Mouse (Mus musculus) intestine, postnatal 0 days (tissue): ENCODE measurements around the gene Cx3cl1. TPM values are rescaled to one million over a fixed set of nuclear protein-coding genes. Genes with fewer than 3 reads are reported as not detected.
A peak's percentile ranks its signal among the peaks of the same experiment; 100 is the strongest.

Experiments
- ATAC-seq: fragments of 200-750 bp; cut with Nextera tagmentation; 2 replicates; pipeline ENCODE4 v1.8.0; 2017; ENCODE audit warnings: mild to moderate bottlenecking, moderate TSS enrichment, moderate library complexity
- H3K27ac ChIP-seq: fragments of 300-500 bp; sonication (generic); 2 replicates; pipeline ENCODE4 v1.5.1; 2014; ENCODE audit warnings: mild to moderate bottlenecking, low read depth, low read length, moderate library complexity
- H3K27me3 ChIP-seq: fragments of 300-500 bp; sonication (generic); replicated peaks from 2 replicates; pipeline ENCODE4 v1.6.1; 2014; ENCODE audit warnings: low read length, mixed read lengths; ENCODE audit not compliant: control insufficient read depth, insufficient read depth
- H3K36me3 ChIP-seq: fragments of 300-500 bp; sonication (generic); 2 replicates; pipeline ENCODE4 v1.6.1; 2014; ENCODE audit warnings: mild to moderate bottlenecking, moderate library complexity; ENCODE audit not compliant: control insufficient read depth, insufficient read depth
- H3K4me1 ChIP-seq: fragments of 300-500 bp; sonication (generic); replicated peaks from 2 replicates; pipeline ENCODE4 v1.6.1; 2014; ENCODE audit warnings: antibody characterized with exemption, low read length, mixed read lengths; ENCODE audit not compliant: control insufficient read depth, insufficient read depth
- H3K4me2 ChIP-seq: fragments of 300-500 bp; sonication (generic); replicated peaks from 2 replicates; pipeline ENCODE4 v1.6.1; 2014; ENCODE audit warnings: low read depth, mild to moderate bottlenecking, moderate library complexity
- H3K4me3 ChIP-seq: fragments of 300-500 bp; sonication (generic); 2 replicates; pipeline ENCODE4 v1.5.1; 2014; ENCODE audit warnings: low read depth, low read length
- H3K9ac ChIP-seq: fragments of 300-500 bp; sonication (generic); 2 replicates; pipeline ENCODE4 v1.6.1; 2014; ENCODE audit warnings: mild to moderate bottlenecking, low read depth, low read length
- H3K9me3 ChIP-seq: fragments of 300-500 bp; sonication (generic); 2 replicates; pipeline ENCODE4 v1.6.1; 2016; ENCODE audit warnings: mixed run types; ENCODE audit not compliant: control insufficient read depth
- CTCF ChIP-seq: sonication (generic); IDR thresholded peaks from 2 replicates; pipeline ENCODE4 v1.5.1; 2016; ENCODE audit warnings: low read depth, mild to moderate bottlenecking, control low read depth, antibody characterized with exemption, moderate library complexity
- WGBS: fragments of 180-500 bp; shearing (Covaris S2); extraction: QIAGEN DNeasy Blood & Tissue Kit; methylation state at CpG from one replicate; pipeline ENCODE4 v1.1.7; 2014; 5-methylcytosine and 5-hydroxymethylcytosine counted together
- polyA plus RNA-seq: library from polyadenylated mRNA; unstranded; fragments of >200 nt; fragmentation: Nextera tagmentation; extraction: Ambion mirVana; gene quantifications from 2 replicates; pipeline ENCODE4 v1.2.1, GENCODE M21; 2015

The Cx3cl1 gene
- polyA plus RNA-seq = 91.8 and 95.5 TPM in 2 replicates

DNA sequence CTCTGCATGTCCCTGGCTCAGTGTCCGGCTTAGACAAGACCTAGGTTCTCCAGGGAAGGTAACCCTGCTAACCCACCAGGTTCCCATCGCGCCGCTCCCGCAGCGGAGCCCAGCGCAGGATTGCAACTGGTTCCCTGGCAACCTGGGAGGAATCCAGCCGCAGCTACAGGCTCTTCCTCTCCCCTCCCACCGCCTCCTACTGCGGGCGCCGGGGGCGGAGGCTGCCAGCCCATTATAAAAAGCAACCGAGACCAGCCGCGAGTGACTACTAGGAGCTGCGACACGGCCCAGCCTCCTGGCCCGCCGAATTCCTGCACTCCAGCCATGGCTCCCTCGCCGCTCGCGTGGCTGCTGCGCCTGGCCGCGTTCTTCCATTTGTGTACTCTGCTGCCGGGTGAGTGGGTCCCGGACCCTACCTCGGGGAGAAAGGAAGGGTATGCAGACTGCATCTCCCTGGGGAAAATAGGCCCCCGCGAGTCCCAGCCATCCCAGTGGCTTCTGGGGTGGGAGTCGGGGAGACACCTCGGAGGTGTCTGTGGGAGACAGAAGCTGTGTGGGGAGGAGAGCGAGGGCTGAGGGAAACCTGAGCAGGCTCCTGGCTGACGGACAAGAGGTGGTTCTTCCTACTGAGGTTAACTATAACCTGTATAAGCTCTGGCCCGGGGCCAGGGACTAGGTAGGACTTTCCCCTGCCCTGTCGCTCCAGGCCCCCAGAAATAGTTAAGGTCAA is at the start of gene Cx3cl1:
TSS of gene Cx3cl1 (plus strand) at position 69 of the 730 bp plus-strand sequence.
- Histone ChIP-seq H3K9ac (peak within 1 kb of the TSS; percentile 63), H3K4me2 (peak within 1 kb of the TSS; percentile 80), H3K4me3 (peak within 1 kb of the TSS; percentile 56), H3K36me3 (no peaks in the 10 kb centered on the region; the same call in 1 of the 2 replicates), H3K4me1 (peaks cover 5% of the 10 kb centered on the region), H3K27ac (peak within 1 kb of the TSS; percentile 87), H3K27me3 (no peaks in the 10 kb centered on the region), H3K9me3 (no peaks in the 10 kb centered on the region)
- peak; percentile 74 for ATAC-seq
- no peak for TF ChIP-seq CTCF
- under 1% methylated on average over 38 of the region's 38 CpGs for WGBS

GRCm38 (mm10) chr8:94725998-94726397 is 45.8 kb upstream of the Cx3cl1 start:
- H3K4me2 ChIP-seq = no peak overlapping the region
- no peak for ATAC-seq
- H3K36me3 ChIP-seq = no peaks in the 10 kb centered on the region
- H3K9me3 ChIP-seq = no peaks in the 10 kb centered on the region
- TF ChIP-seq CTCF = no peak
- no peak overlapping the region for H3K4me3 ChIP-seq
- no peaks in the 10 kb centered on the region for H3K4me1 ChIP-seq
- H3K9ac ChIP-seq = no peak overlapping the region
- WGBS = 78% methylated on average over 5 of the region's 5 CpGs
- H3K27ac ChIP-seq = no peak overlapping the region
- H3K27me3 ChIP-seq = no peaks in the 10 kb centered on the region

DNA sequence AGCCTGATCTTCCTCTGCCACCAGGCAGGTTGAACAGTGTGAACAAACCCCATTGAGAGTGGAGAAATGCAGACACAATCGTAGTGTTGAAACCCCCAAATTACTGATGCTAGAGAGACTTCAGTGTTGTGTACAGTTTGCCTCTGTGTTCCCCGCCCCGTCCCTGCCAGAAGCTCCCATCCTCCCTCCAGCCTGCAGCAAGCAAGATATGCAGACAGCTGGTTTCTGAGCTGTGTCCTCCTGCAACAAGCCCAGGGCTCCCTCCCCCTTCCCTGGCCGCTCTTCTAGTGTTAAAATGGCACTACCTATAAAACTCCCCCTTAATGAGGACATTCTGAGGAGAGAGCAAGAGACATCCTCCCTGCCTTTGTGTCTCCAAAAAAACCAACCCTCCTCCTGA is 42.5 kb upstream of the Cx3cl1 start:
- no peak for ATAC-seq
- Histone ChIP-seq H3K4me3 (no peak overlapping the region), H3K4me1 (no peaks in the 10 kb centered on the region), H3K36me3 (no peaks in the 10 kb centered on the region), H3K4me2 (no peak overlapping the region), H3K9ac (no peak overlapping the region), H3K27ac (no peak overlapping the region), H3K27me3 (no peaks in the 10 kb centered on the region), H3K9me3 (no peaks in the 10 kb centered on the region)
- WGBS = 47% methylated on average over 4 of the region's 4 CpGs
- TF ChIP-seq CTCF = no peak

GRCm38 (mm10) chr8:94733821-94734465 is 37.9 kb upstream of the Cx3cl1 start:
- Histone ChIP-seq H3K9me3 (no peaks in the 10 kb centered on the region), H3K36me3 (no peaks in the 10 kb centered on the region), H3K27me3 (no peaks in the 10 kb centered on the region), H3K27ac (peak overlapping the region; percentile 22; the same call in 1 of the 2 replicates), H3K4me1 (no peaks in the 10 kb centered on the region), H3K4me2 (no peak overlapping the region), H3K4me3 (no peak overlapping the region), H3K9ac (no peak overlapping the region)
- peak; percentile 91 for ATAC-seq
- 45% methylated on average over 5 of the region's 5 CpGs for WGBS
- TF ChIP-seq CTCF = no peak

- no peak overlapping the region for H3K4me3 ChIP-seq
- no peaks in the 10 kb centered on the region for H3K9me3 ChIP-seq
- H3K4me2 ChIP-seq = no peak overlapping the region
- WGBS = 82% methylated on average over 7 of the region's 7 CpGs
- H3K9ac ChIP-seq = no peak overlapping the region
- H3K36me3 ChIP-seq = no peaks in the 10 kb centered on the region
- H3K27me3 ChIP-seq = no peaks in the 10 kb centered on the region
- no peak overlapping the region for H3K27ac ChIP-seq
- no peak for TF ChIP-seq CTCF
- no peaks in the 10 kb centered on the region for H3K4me1 ChIP-seq
- no peak for ATAC-seq
These were observed 37.0 kb upstream of the Cx3cl1 start for GRCm38 (mm10) chr8:94734735-94735350.

GRCm38 (mm10) chr8:94735426-94736094 is 36.2 kb upstream of the Cx3cl1 start:
- Histone ChIP-seq H3K4me1 (no peaks in the 10 kb centered on the region), H3K4me3 (no peak overlapping the region), H3K27me3 (no peaks in the 10 kb centered on the region), H3K27ac (no peak overlapping the region), H3K9ac (no peak overlapping the region), H3K36me3 (no peaks in the 10 kb centered on the region), H3K9me3 (no peaks in the 10 kb centered on the region), H3K4me2 (peak overlapping the region; percentile 38)
- ATAC-seq = no peak
- no peak for TF ChIP-seq CTCF
- WGBS = 45% methylated on average over 5 of the region's 5 CpGs
